Mouse (Mus musculus) thymus, adult 2 months (tissue): ENCODE measurements around the gene Csf2. TPM values are rescaled to one million over a fixed set of nuclear protein-coding genes. Genes with fewer than 3 reads are reported as not detected.

ENCODE experiments used
- DNase-seq: peaks from one replicate; pipeline ENCODE4 v3.0.0; 2021
- H3K27ac ChIP-seq: fragments of 200-500 bp; 2 replicates; pipeline ENCODE4 v1.5.1; 2012; ENCODE audit warnings: low read length, control low read depth; ENCODE audit not compliant: control insufficient read depth, insufficient read depth
- H3K27me3 ChIP-seq: fragments of 200-500 bp; 2 replicates; pipeline ENCODE4 v1.6.1; 2012; ENCODE audit warnings: mild to moderate bottlenecking, low read length, moderate library complexity, mixed read lengths; ENCODE audit not compliant: control insufficient read depth, insufficient read depth
- H3K36me3 ChIP-seq: fragments of 200-500 bp; 2 replicates; pipeline ENCODE4 v1.6.1; 2012; ENCODE audit warnings: mild to moderate bottlenecking, low read length, moderate library complexity; ENCODE audit not compliant: control insufficient read depth, insufficient read depth
- H3K4me1 ChIP-seq: fragments of 200-500 bp; replicated peaks from 2 replicates; pipeline ENCODE4 v1.6.1; 2012; ENCODE audit warnings: low read length; ENCODE audit not compliant: control insufficient read depth, insufficient read depth
- H3K4me3 ChIP-seq: fragments of 200-500 bp; 2 replicates; pipeline ENCODE4 v1.5.1; 2012; ENCODE audit warnings: mild to moderate bottlenecking, low read length, control low read depth, moderate library complexity; ENCODE audit not compliant: control insufficient read depth, insufficient read depth
- CTCF ChIP-seq: fragments of 200-500 bp; IDR thresholded peaks from 2 replicates; pipeline ENCODE4 v1.5.1; 2012; ENCODE audit warnings: mild to moderate bottlenecking, control low read depth, low read length, moderate library complexity, borderline replicate concordance; ENCODE audit not compliant: control insufficient read depth, poor library complexity, insufficient read depth; ENCODE audit errors: extremely low read depth
- POLR2A ChIP-seq: fragments of 200-500 bp; IDR thresholded peaks from 2 replicates; pipeline ENCODE4 v1.6.1; 2012; ENCODE audit warnings: mild to moderate bottlenecking, low read length, control low read depth, moderate library complexity; ENCODE audit not compliant: control insufficient read depth, poor library complexity, insufficient read depth; ENCODE audit errors: extremely low read depth
- WGBS: fragments of 180-500 bp; shearing (Covaris S2); methylation state at CpG from one replicate; pipeline ENCODE4 v1.1.7; 2018; 5-methylcytosine and 5-hydroxymethylcytosine counted together
- polyA plus RNA-seq: library from polyadenylated mRNA; depleted of rRNA; stranded (reverse); fragments of >200 nt; gene quantifications from 2 replicates; pipeline ENCODE4 v1.2.3, GENCODE M21; 2012

Gene Csf2
- polyA plus RNA-seq, 1 experiment, result 0.44 TPM

DNA sequence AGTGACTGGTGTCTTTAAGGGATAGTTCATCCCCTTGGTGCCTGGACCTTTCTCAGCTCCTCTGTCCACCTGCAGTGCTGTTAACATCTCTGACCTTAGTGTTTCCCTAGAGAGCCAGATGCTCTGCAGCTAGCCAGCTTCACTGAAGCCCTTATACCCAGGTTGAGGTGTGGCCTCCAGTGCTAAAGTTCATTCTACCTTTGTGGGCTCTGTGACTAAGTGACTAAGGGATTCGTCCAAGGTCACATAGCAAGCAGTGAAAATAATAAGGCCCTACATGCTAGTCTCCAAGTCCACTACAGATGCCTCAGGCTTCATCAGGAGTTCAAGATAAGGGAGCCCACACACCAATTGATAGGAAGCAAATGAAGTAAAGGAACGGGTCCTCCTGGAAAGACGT is 7.0 kb downstream of the Csf2 start:
- Histone ChIP-seq H3K27me3 (no peaks in the 10 kb centered on the region), H3K4me3 (no peak overlapping the region), H3K27ac (no peak overlapping the region), H3K4me1 (no peaks in the 10 kb centered on the region), H3K36me3 (no peaks in the 10 kb centered on the region)
- WGBS, result 95% methylated on average over 3 of the region's 3 CpGs
- no peak for TF ChIP-seq CTCF
- no peak for TF ChIP-seq POLR2A
- no peak for DNase-seq

DNA sequence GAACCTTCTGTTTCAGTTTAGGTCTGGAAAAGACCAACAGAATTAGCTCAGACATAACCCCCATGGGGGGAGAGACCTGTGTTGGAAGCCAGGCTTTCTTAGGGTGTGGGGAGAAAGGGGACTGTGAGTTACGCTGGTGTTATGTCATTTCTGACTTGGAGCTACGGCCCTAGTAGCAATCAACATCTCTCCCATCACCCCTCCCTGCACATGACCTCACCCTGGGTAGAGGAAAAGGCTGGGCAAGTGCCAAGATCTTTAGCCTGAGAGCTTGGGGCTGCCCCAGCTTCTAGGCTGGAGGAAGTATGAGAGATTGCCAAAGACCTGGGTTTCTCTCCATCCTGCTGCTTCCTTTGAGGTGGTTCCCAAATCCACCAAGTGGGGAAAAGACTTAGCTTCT is 12.5 kb downstream of the Csf2 start:
- no peaks in the 10 kb centered on the region for H3K4me1 ChIP-seq
- no peaks in the 10 kb centered on the region for H3K27me3 ChIP-seq
- no peak for DNase-seq
- 51% methylated on average over 2 of the region's 2 CpGs for WGBS
- no peaks in the 10 kb centered on the region for H3K36me3 ChIP-seq
- H3K4me3 ChIP-seq, result no peak overlapping the region
- no peak for TF ChIP-seq CTCF
- no peak for TF ChIP-seq POLR2A
- H3K27ac ChIP-seq, result no peak overlapping the region

DNA sequence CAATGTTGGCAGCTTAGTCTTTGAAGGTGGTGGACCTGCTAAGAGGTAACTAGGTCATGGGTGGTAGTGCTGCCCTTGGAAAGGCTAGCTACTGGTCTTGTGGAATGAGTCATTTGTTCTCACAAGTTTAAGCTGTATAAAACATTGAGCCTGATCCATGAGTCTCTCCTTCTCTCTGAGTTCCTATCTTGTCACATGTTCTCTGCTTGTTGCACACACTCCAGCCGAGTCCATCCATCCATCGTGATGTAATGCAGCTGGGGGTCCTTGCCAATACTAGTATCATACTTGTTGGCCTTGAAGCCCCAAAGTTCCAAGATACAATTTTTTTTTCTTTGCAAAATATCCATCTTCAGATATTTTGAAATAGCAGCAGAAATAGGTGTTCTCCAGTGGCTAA is 22.0 kb downstream of the Csf2 start:
- Histone ChIP-seq H3K27me3 (no peaks in the 10 kb centered on the region), H3K4me1 (no peaks in the 10 kb centered on the region), H3K4me3 (no peak overlapping the region), H3K27ac (no peak overlapping the region), H3K36me3 (no peaks in the 10 kb centered on the region)
- 96% methylated on average over 2 of the region's 2 CpGs for WGBS
- TF ChIP-seq CTCF (no peak), POLR2A (no peak)
- DNase-seq, result no peak

DNA sequence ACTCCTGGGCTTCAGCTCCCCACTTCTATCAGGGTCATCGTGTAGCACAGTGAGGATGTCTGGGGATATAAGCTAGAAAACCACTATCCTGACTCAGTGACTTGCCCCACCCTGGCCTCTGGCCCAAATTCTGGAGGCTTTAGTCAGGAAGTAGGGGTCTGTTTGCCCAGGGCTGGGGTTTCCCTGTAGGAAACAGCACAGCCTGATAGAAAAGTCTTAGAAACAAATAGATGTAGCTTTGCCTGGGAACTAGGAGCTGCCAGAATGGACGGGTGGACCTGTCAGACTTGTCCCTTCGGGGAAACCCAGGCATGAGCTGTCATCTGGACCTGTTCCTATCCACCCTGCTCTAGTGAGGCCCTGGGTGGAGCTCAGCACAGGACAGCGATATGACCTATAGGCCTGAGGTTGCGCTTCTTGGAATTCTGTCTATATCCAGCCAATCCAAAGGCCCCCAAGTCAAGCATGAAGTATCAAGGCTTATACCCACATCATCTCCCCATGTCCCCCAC is 24.9 kb downstream of the Csf2 start:
- Histone ChIP-seq H3K4me1 (no peaks in the 10 kb centered on the region), H3K36me3 (no peaks in the 10 kb centered on the region), H3K4me3 (no peak overlapping the region), H3K27ac (no peak overlapping the region), H3K27me3 (no peaks in the 10 kb centered on the region)
- WGBS, result 96% methylated on average over 5 of the region's 5 CpGs
- DNase-seq, result no peak
- TF ChIP-seq CTCF (no peak), POLR2A (no peak)

DNA sequence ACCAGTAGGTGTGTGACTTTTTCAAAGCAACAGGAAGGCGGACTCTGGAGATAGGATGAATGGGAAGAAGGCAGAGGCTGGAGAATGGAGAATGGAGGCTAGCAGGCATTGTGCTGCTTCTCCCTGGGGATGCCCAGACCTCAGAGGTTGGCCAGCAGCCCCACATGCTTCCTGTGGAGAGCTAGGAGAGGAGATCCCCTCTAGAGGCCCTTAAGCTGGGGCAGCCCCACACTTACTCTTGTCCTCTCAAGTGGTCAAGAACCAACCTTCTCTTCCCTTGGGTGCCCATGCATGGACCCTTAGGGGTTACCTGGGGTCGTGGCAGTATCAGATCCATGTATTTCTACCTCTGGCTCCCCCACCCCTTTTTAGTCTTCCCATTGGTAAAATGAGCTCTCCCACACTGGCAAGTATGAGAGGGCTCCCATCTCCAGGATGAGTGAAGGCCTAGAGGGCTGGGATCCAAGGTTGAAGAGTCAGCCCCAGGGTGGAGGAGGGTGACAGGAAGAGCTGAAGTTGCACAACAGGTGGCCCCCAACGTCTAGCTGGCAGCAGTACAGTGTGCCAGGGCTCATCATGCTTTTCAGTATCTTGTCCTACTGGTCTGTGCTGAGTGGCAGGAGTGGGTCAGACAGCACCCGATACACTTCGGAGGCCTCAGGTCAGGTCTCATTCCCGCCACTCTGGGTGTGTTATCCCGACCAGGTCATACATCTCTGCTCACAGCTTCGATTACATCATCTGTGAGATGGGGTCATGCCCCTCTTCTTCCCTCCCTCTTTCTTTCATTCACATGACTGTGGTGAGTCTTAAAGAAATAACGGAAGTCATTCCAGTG is 25.6 kb downstream of the Csf2 start:
- TF ChIP-seq CTCF, result no peak
- no peak for TF ChIP-seq POLR2A
- WGBS, result 84% methylated on average over 9 of the region's 9 CpGs
- no peak for DNase-seq
- Histone ChIP-seq H3K4me3 (no peak overlapping the region), H3K27me3 (no peaks in the 10 kb centered on the region), H3K36me3 (no peaks in the 10 kb centered on the region), H3K4me1 (no peaks in the 10 kb centered on the region), H3K27ac (no peak overlapping the region)

DNA sequence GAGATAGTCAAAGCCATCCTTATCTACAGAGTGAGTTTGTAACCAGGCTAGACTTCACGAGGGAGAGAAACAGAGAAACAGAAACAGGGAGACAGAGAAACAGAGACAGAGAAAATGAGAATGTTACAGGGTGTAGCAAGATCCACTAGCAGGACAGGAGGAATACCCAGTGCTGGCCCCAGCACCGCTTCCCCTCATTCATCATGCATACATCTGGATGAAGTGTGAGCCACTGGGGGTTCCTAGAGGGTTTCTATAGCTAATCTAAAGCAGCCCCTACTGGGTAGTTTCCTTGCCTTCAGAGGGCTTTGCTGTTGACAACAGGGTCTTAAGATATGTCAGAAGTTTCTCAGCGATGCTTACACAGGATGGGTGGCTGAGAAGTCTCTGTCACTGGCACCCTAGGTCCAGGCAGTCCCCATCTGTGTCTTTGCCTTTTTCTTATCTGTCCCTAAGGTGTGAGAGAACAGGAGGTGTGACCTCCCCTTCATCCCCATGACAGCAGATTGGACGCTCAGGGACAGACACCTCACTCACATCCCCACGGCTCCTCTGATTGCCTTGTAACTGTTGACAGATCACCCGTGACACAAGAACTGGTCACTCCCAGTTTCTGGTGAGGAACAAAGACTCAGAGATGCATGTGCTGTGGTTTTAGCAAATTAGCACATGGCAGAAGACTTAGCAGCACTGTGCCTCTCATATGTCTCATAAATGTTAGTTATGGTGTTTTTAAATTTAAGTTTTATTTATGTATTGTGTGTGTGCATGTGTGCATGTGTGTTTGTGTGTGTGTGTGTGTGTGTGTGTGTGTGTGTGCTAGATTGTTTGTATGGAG is 29.3 kb downstream of the Csf2 start:
- Histone ChIP-seq H3K4me1 (peaks cover 7% of the 10 kb centered on the region), H3K4me3 (no peak overlapping the region), H3K36me3 (no peaks in the 10 kb centered on the region), H3K27me3 (no peaks in the 10 kb centered on the region), H3K27ac (no peak overlapping the region)
- DNase-seq, result no peak
- WGBS, result 75% methylated on average over 6 of the region's 6 CpGs
- TF ChIP-seq POLR2A, result no peak
- TF ChIP-seq CTCF, result no peak
